Mouse (Mus musculus): Measurements from ENCODE around the gene Lamb1. TPM values are rescaled to one million over a fixed set of nuclear protein-coding genes. Genes with fewer than 3 reads are reported as not detected.

Lamb1 gene
- polyA plus RNA-seq, 1 experiment from 2014 or later = 81.3 TPM

DNA sequence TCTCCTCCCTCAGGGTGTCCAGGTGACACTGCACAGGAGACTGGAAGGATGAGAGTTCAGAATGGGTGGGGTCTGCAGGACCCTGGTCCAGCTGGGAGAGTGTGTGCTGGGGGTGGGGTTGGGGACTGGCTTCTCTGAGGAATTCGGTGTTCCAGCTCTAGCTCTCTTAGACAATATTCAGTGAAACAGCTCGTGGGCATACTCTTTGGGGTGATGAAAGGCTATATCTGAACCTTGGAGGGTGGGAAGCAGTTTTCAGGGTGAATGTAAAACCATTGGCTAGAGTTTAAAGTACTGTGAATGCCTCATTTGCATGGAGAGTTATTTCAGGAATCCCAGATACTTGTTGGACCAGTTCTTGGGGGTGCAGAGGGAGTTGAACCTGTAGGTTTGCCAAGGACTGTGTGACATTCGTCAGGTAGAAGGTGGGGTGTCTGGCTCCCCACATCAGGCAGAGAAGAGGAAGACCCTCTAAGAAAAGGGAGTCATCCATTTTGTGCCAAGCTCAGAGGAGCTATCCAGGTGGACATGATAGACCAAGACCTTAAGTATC is 25.9 kb upstream of the Lamb1 start:
- WGBS = 73% methylated on average over 3 of the region's 3 CpGs
- 0 out of 2 replicates have a peak, but pooled peaks cover 8% of the 10 kb centered on the region for H3K4me1 ChIP-seq (replicated peaks)
- no peaks in the 10 kb centered on the region for H3K27me3 ChIP-seq (replicated peaks)
- ATAC-seq = no peak
- no peaks in the 10 kb centered on the region for H3K9me3 ChIP-seq
- no peaks in the 10 kb centered on the region for H3K36me3 ChIP-seq
- no peak overlapping the region for H3K27ac ChIP-seq
- no peak overlapping the region for H3K4me2 ChIP-seq (replicated peaks)
- no peak overlapping the region for H3K4me3 ChIP-seq (replicated peaks)
- H3K9ac ChIP-seq = no peak overlapping the region

DNA sequence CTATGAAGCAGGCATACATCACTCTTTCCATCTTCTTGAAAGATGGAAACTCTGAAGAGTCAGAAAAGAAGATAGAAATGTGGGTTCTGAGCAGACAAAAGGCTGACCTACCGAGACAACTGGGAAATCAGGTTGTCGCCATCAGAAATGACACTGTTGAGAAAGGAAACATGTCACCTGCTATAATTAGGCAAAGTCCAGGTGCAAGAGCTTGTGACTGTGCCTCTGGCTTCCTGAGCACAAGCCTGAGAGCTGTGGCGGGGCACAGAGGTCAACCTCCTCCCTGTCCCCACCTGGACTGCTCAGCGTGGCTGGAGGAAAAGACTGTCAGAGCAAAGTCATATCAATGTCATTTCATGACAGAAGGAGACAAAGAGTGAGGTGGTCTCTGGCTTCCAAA is 25.2 kb upstream of the Lamb1 start:
- Histone ChIP-seq H3K4me1 (replicated peaks) (0 out of 2 replicates have a peak, but pooled peaks cover 8% of the 10 kb centered on the region), H3K36me3 (no peaks in the 10 kb centered on the region), H3K9ac (no peak overlapping the region), H3K27ac (no peak overlapping the region), H3K4me3 (replicated peaks) (no peak overlapping the region), H3K27me3 (replicated peaks) (no peaks in the 10 kb centered on the region), H3K4me2 (replicated peaks) (no peak overlapping the region), H3K9me3 (no peaks in the 10 kb centered on the region)
- 63% methylated on average over 4 of the region's 4 CpGs for WGBS
- no peak for ATAC-seq

DNA sequence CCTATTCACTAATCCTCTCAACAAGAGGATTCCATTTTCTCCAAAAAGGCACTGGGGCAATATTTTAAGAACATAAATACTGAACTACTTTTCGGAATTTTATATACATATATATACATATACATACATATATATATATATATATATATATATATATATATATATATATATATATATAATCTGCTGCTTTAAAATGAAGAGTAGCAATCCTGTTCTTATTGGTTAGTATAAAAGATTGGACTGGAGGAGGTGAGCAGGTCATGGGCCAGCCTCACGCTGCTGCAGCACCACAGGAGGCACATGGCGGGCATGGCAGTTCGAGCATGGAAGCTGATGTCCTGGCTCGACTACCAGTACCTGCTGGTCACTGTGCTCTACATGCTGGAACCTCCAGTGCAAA is 24.6 kb upstream of the Lamb1 start, which contains the start of gene Gm6993:
TSS of gene Gm6993 (plus strand) at position 301 of the 400 bp plus-strand sequence.
- no peak for ATAC-seq
- no peak within 1 kb of the TSS for H3K4me2 ChIP-seq (replicated peaks)
- no peaks in the 10 kb centered on the region for H3K36me3 ChIP-seq
- no peak within 1 kb of the TSS for H3K4me3 ChIP-seq (replicated peaks)
- H3K4me1 ChIP-seq (replicated peaks) = 0 out of 2 replicates have a peak, but pooled peaks cover 9% of the 10 kb centered on the region
- 98% methylated on average over 5 of the region's 5 CpGs for WGBS
- no peaks in the 10 kb centered on the region for H3K27me3 ChIP-seq (replicated peaks)
- no peak within 1 kb of the TSS for H3K9ac ChIP-seq
- H3K9me3 ChIP-seq = no peaks in the 10 kb centered on the region
- H3K27ac ChIP-seq = no peak within 1 kb of the TSS

DNA sequence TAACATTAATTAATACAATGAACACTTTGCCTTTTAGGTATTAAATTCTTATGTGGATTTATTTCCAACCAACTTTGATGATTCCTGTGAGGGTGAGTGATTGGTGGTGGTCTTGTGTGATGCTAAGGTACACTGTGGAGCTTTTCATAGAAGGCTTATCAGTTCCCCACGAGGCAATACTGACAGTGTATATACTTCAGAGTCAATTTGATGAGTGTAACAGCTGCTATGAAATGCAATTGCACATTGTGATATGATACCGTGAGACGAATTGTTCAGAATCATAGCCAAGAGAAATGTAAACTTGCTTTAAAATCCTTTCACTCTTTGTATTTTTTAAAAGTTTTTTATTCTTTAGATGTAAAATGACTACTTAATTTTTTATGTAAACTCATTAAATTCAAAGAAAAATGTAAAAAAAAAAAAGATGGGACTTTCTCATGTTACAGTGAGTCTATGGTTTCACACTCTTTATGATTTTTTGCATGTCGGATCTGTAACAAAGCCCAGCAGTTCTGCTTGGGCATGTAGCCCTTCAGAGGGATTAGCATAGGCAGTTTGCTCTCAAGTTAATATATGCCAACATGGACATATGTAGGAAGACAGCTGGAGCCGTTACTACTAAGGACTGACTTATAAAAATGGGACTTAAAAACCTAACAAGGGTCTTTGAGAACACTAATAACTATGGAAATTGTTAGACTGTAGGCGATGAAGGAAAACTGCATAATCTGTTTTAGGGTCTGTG is 23.3 kb upstream of the Lamb1 start:
- no peak overlapping the region for H3K9ac ChIP-seq
- H3K27me3 ChIP-seq (replicated peaks) = no peaks in the 10 kb centered on the region
- ATAC-seq = no peak
- no peaks in the 10 kb centered on the region for H3K36me3 ChIP-seq
- no peak overlapping the region for H3K27ac ChIP-seq
- no peak overlapping the region for H3K4me3 ChIP-seq (replicated peaks)
- 62% methylated on average over 6 of the region's 6 CpGs for WGBS
- peaks cover 21% of the 10 kb centered on the region for H3K4me1 ChIP-seq (replicated peaks)
- no peaks in the 10 kb centered on the region for H3K9me3 ChIP-seq
- no peak overlapping the region for H3K4me2 ChIP-seq (replicated peaks)

DNA sequence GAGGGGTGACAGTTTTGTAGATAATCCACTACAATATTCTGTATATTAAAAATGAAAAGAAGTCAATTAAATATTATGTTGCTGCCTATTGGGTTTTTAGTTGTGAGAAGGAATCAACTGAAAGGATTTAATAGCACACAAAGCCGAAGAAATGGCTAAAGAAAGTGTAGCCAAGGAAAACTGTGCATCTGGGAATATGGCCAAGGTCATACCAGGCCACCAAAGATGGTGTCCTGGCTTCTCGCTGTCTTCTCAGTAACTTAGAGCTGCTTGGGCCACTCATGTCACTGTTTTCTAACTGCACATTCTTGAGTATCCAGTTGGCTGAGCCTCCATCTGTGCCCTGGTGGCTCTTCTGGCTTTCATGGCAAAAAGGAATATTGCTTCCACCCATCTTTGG is 21.0 kb upstream of the Lamb1 start:
- WGBS = 79% methylated on average over 2 of the region's 2 CpGs
- peaks cover 22% of the 10 kb centered on the region for H3K4me1 ChIP-seq (replicated peaks)
- no peak overlapping the region for H3K9ac ChIP-seq
- no peak overlapping the region for H3K4me3 ChIP-seq (replicated peaks)
- H3K27me3 ChIP-seq (replicated peaks) = no peaks in the 10 kb centered on the region
- no peak overlapping the region for H3K4me2 ChIP-seq (replicated peaks)
- H3K27ac ChIP-seq = no peak overlapping the region
- no peaks in the 10 kb centered on the region for H3K36me3 ChIP-seq
- ATAC-seq = no peak
- no peaks in the 10 kb centered on the region for H3K9me3 ChIP-seq

DNA sequence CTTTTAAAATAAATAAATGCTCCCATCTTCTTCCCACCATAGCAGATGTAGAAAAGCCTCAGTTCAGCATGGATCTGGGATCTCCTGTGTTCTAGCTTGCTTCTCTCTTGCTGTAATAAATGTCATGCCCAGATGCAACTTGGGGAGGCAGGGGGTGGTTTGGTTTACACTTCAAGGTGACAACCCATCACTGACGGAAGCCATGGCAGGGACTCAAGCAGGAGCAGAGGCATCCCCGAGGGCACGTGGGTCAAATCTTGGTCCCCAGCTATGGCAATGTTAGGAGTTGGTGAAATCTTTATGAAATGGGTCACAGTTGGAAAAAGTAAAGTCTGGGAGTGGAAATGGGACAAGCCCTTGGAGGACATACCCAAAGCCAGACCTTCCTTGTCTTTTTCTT is 20.3 kb upstream of the Lamb1 start:
- Histone ChIP-seq H3K36me3 (no peaks in the 10 kb centered on the region), H3K27ac (no peak overlapping the region), H3K9ac (no peak overlapping the region), H3K4me2 (replicated peaks) (no peak overlapping the region), H3K4me1 (replicated peaks) (peaks cover 22% of the 10 kb centered on the region), H3K27me3 (replicated peaks) (no peaks in the 10 kb centered on the region), H3K4me3 (replicated peaks) (no peak overlapping the region), H3K9me3 (no peaks in the 10 kb centered on the region)
- no peak for ATAC-seq
- WGBS = 84% methylated on average over 3 of the region's 3 CpGs

DNA sequence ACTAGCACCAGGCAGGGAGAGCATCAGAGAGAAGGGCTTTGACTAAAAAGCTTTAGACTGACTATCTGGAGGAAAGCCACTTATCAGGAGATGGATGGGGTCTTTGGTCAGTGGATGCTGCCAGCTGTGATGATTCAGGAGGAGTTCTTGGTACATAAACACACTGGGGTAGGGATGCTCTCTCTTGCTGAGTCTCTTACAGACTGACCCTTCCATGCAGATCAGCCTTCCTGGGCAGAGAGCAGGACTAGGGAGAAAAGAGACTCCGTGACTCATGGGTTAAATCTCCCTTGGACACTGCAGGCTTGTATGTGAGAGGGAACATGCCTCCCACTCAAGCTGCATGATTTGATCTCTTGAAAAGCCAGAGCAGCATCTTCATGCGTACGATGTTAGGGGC is 18.9 kb upstream of the Lamb1 start:
- no peaks in the 10 kb centered on the region for H3K36me3 ChIP-seq
- no peak overlapping the region for H3K4me3 ChIP-seq (replicated peaks)
- H3K4me2 ChIP-seq (replicated peaks) = no peak overlapping the region
- 0 out of 2 replicates have a peak, but pooled peaks have one; percentile 30 for ATAC-seq
- peak overlapping the region; percentile 11; the same call in 1 of the 2 replicates for H3K27ac ChIP-seq
- H3K9ac ChIP-seq = no peak overlapping the region
- WGBS = 51% methylated on average over 3 of the region's 3 CpGs
- peaks cover 22% of the 10 kb centered on the region for H3K4me1 ChIP-seq (replicated peaks)
- H3K9me3 ChIP-seq = no peaks in the 10 kb centered on the region
- no peaks in the 10 kb centered on the region for H3K27me3 ChIP-seq (replicated peaks)

DNA sequence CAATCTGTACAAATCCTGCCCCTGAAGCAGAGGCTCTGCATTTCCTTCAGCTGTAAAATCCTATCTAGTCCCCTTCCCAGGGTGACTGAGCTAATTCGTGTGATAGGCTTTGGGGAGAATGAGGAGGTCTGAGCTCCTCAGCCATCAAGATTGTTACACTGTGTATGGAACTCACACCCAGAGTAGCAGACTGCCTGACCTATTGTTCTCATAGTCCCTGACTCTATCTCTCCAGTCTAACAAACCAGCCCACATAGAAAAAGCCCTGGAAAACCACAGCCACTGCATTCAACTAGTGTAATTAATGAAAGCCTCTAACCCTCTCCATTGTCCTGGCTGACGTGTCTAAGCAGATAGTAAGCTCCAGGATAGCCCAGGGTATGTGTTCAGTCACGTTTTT is 18.4 kb upstream of the Lamb1 start:
- H3K36me3 ChIP-seq = no peaks in the 10 kb centered on the region
- no peaks in the 10 kb centered on the region for H3K27me3 ChIP-seq (replicated peaks)
- no peak for ATAC-seq
- peaks cover 22% of the 10 kb centered on the region for H3K4me1 ChIP-seq (replicated peaks)
- no peaks in the 10 kb centered on the region for H3K9me3 ChIP-seq
- 46% methylated on average over 3 of the region's 3 CpGs for WGBS
- no peak overlapping the region for H3K4me2 ChIP-seq (replicated peaks)
- H3K4me3 ChIP-seq (replicated peaks) = no peak overlapping the region
- no peak overlapping the region for H3K9ac ChIP-seq
- peak overlapping the region; percentile 11; the same call in 1 of the 2 replicates for H3K27ac ChIP-seq

DNA sequence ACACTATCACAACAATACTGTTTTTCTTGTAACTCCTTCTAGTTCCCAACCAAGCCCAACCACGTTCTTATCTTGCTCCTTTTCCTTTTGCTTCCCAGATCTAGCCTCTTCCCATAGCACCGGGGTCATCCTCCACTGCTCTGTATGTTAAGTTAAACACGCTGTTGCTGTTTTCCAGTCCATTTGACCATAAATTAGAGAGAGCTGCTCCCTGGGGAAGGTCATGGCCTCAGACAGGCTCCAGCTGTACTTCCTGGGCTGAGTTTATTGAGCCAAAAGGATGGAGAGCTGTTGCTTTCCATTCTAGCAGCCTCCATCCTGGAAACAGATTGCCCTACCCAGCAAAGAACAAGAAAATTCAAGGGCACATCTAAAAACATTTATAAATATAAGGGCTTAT is 16.9 kb upstream of the Lamb1 start:
- H3K27ac ChIP-seq = no peak overlapping the region
- no peak overlapping the region for H3K4me3 ChIP-seq (replicated peaks)
- no peak overlapping the region for H3K4me2 ChIP-seq (replicated peaks)
- H3K9ac ChIP-seq = no peak overlapping the region
- H3K4me1 ChIP-seq (replicated peaks) = peaks cover 28% of the 10 kb centered on the region
- no peaks in the 10 kb centered on the region for H3K27me3 ChIP-seq (replicated peaks)
- no peaks in the 10 kb centered on the region for H3K36me3 ChIP-seq
- WGBS = 28% methylated on average over 3 of the region's 3 CpGs
- ATAC-seq = peak; percentile 48
- H3K9me3 ChIP-seq = no peaks in the 10 kb centered on the region

DNA sequence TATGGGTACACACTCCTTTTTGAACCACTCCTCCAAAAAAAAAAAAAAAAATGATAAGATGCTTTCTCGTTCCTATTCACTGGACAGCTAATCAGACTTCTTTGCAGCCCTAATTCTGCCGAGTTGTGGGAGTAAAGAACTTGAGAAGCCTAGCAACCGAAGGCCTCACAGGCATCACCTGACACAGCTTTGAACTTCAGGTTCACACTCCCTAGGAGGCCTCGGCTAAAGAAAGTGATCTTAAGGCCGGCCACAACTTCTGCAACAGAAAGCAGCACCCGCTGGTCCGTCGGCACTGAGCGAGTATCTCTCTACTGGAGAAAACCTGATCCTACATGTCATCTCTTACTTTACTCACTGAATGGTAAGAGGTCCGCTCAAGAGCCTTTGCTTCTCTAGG is 16.4 kb upstream of the Lamb1 start:
- no peak overlapping the region for H3K9ac ChIP-seq
- H3K27ac ChIP-seq = no peak overlapping the region
- no peaks in the 10 kb centered on the region for H3K27me3 ChIP-seq (replicated peaks)
- H3K4me1 ChIP-seq (replicated peaks) = peaks cover 28% of the 10 kb centered on the region
- H3K9me3 ChIP-seq = no peaks in the 10 kb centered on the region
- 37% methylated on average over 10 of the region's 10 CpGs for WGBS
- H3K4me3 ChIP-seq (replicated peaks) = no peak overlapping the region
- no peak overlapping the region for H3K4me2 ChIP-seq (replicated peaks)
- no peaks in the 10 kb centered on the region for H3K36me3 ChIP-seq
- no peak for ATAC-seq

DNA sequence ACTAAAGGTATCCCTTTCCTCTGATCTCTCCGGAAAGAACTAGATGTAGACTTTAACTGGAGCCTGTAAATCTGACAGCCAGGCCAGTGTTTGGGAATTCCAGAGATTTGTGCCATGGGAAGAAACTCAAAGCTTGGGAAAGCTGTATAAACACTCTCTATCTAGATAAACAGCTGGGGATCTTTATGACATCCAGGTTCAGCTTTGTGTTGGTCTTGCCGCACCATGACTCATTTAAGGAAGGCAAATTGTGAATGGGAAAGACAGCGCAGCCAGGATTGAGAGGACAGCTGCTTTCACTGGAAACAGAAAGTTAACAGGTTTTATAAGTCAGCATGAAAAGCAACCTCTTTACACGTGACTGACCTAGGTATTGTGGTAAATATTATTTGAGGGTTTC is 12.8 kb upstream of the Lamb1 start:
- no peak overlapping the region for H3K9ac ChIP-seq
- H3K9me3 ChIP-seq = no peaks in the 10 kb centered on the region
- ATAC-seq = peak; percentile 64
- no peak overlapping the region for H3K4me2 ChIP-seq (replicated peaks)
- peaks cover 18% of the 10 kb centered on the region for H3K4me1 ChIP-seq (replicated peaks)
- 0 out of 2 replicates have a peak overlapping the region, but pooled peaks have one; percentile 5 for H3K27ac ChIP-seq
- WGBS = 14% methylated on average over 4 of the region's 4 CpGs
- H3K4me3 ChIP-seq (replicated peaks) = no peak overlapping the region
- no peaks in the 10 kb centered on the region for H3K27me3 ChIP-seq (replicated peaks)
- H3K36me3 ChIP-seq = no peaks in the 10 kb centered on the region

DNA sequence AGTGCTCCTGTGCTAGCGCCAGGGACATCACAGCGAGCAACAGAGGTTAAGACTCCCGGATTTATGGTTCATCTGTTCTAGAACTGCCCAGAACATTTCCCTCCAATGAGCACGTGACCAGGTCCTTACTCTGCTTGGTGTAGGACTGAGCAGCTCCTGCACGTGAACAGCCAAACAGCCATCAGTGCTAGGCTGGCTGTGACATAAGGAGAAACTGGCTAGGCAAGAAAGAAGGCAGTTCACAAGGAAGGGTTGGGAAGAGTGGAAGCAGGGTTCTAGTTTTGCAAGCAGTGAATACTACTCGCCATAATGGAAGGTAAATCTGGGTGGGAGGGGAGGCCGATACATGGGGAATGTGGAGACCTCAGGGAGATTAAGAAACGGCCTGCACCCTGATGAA is 10.1 kb upstream of the Lamb1 start:
- H3K27me3 ChIP-seq (replicated peaks) = no peaks in the 10 kb centered on the region
- 0 out of 2 replicates have a peak overlapping the region, but pooled peaks have one; percentile 7 for H3K27ac ChIP-seq
- no peak overlapping the region for H3K4me2 ChIP-seq (replicated peaks)
- WGBS = 62% methylated on average over 8 of the region's 8 CpGs
- H3K9me3 ChIP-seq = no peaks in the 10 kb centered on the region
- H3K4me3 ChIP-seq (replicated peaks) = no peak overlapping the region
- H3K4me1 ChIP-seq (replicated peaks) = peaks cover 13% of the 10 kb centered on the region
- no peak overlapping the region for H3K9ac ChIP-seq
- H3K36me3 ChIP-seq = no peaks in the 10 kb centered on the region
- peak; percentile 13; the same call in 1 of the 2 replicates for ATAC-seq
